7 mouse cellular contexts compared by ENCODE assay signal in genomic region chr17:5841943-5842273, GRCm38 (mm10). TPM values are rescaled to one million over a fixed set of nuclear protein-coding genes. Genes with fewer than 3 reads are reported as not detected.
A peak's percentile ranks its signal among the peaks of the same experiment; 100 is the strongest.
DNase-seq lines count a peak whose midpoint lies in the region; ATAC-seq and TF ChIP-seq lines count a peak whose summit lies in the region.

No protein-coding gene starts in this region.

- peak overlapping the region; percentile 96; the same call in 1 of the 2 replicates for H3K27ac ChIP-seq in neural tube, embryonic 11.5 days (ENCODE audit: low read depth, low read length)
- peak overlapping the region; percentile 91 for H3K27ac ChIP-seq in embryonic fibroblast, embryonic 13.5 days (ENCODE audit: insufficient read depth, low read length)
- H3K27ac ChIP-seq in limb, embryonic 13.5 days = peak overlapping the region; percentile 99
- H3K27ac ChIP-seq in stomach, embryonic 15.5 days = peak overlapping the region; percentile 99

- DNase-seq in neural tube, embryonic 11.5 days (ENCODE audit: low spot score) = no peak
- DNase-seq in neural tube, embryonic 10.5 days (ENCODE audit: extremely low spot score, low spot score) = no peak
- DNase-seq in frontal cortex, postnatal 36 days (ENCODE audit: low spot score in 2 of 2) = no peak
- no peak for DNase-seq in left cerebral cortex, adult 9 months (ENCODE audit: low spot score in 2 of 2)

- no peaks in the 10 kb centered on the region for H3K27me3 ChIP-seq in neural tube, embryonic 11.5 days (ENCODE audit: control insufficient read depth, insufficient read depth, low read length)
- no peaks in the 10 kb centered on the region for H3K27me3 ChIP-seq in limb, embryonic 13.5 days
- no peaks in the 10 kb centered on the region for H3K27me3 ChIP-seq in stomach, embryonic 15.5 days (replicated peaks)

- no peak for TF ChIP-seq CTCF in embryonic fibroblast, embryonic 13.5 days (IDR thresholded peaks at IDR 0.05; ENCODE audit: borderline replicate concordance, insufficient read depth, low read length)

- WGBS in neural tube, embryonic 11.5 days = 0% methylated on average over 7 of the region's 7 CpGs
- under 1% methylated on average over 7 of the region's 7 CpGs for WGBS in limb, embryonic 13.5 days
- WGBS in stomach, embryonic 15.5 days = 0% methylated on average over 7 of the region's 7 CpGs

- TF ChIP-seq POLR2A in embryonic fibroblast, embryonic 13.5 days (IDR thresholded peaks at IDR 0.05; ENCODE audit: low read depth, low read length) = no peak; the same call in 1 of the 2 replicates

- H3K4me1 ChIP-seq in neural tube, embryonic 11.5 days (ENCODE audit: control insufficient read depth, insufficient read depth, low read length) = no peaks in the 10 kb centered on the region
- H3K4me1 ChIP-seq in embryonic fibroblast, embryonic 13.5 days (ENCODE audit: control insufficient read depth, insufficient read depth, low read length) = peaks cover 18% of the 10 kb centered on the region
- H3K4me1 ChIP-seq in limb, embryonic 13.5 days = peaks cover 29% of the 10 kb centered on the region
- H3K4me1 ChIP-seq in stomach, embryonic 15.5 days = peaks cover 12% of the 10 kb centered on the region

- no peak for ATAC-seq in neural tube, embryonic 11.5 days (ENCODE audit: insufficient read depth, low FRiP score, low TSS enrichment)
- ATAC-seq in limb, embryonic 13.5 days (ENCODE audit: low FRiP score, low read depth) = no peak
- ATAC-seq in stomach, embryonic 15.5 days (ENCODE audit: insufficient read depth, low FRiP score, low read depth) = no peak

- peak overlapping the region; percentile 95 for H3K9ac ChIP-seq in neural tube, embryonic 11.5 days (ENCODE audit: low read length)
- H3K9ac ChIP-seq in limb, embryonic 13.5 days = peak overlapping the region; percentile 100
- H3K9ac ChIP-seq in stomach, embryonic 15.5 days = peak overlapping the region; percentile 92

- H3K4me3 ChIP-seq in neural tube, embryonic 11.5 days (ENCODE audit: low read depth, low read length) = peak overlapping the region; percentile 76
- peak overlapping the region; percentile 87 for H3K4me3 ChIP-seq in embryonic fibroblast, embryonic 13.5 days (ENCODE audit: insufficient read depth, low read length)
- H3K4me3 ChIP-seq in limb, embryonic 13.5 days = peak overlapping the region; percentile 85
- peak overlapping the region; percentile 83 for H3K4me3 ChIP-seq in stomach, embryonic 15.5 days (replicated peaks)

- H3K4me2 ChIP-seq in neural tube, embryonic 11.5 days (ENCODE audit: low read depth) = peak overlapping the region; percentile 57
- H3K4me2 ChIP-seq in limb, embryonic 13.5 days (replicated peaks) = peak overlapping the region; percentile 73
- H3K4me2 ChIP-seq in stomach, embryonic 15.5 days = peak overlapping the region; percentile 70

- H3K36me3 ChIP-seq in neural tube, embryonic 11.5 days (ENCODE audit: control insufficient read depth, insufficient read depth, low read length) = no peaks in the 10 kb centered on the region
- H3K36me3 ChIP-seq in limb, embryonic 13.5 days = no peaks in the 10 kb centered on the region
- no peaks in the 10 kb centered on the region for H3K36me3 ChIP-seq in stomach, embryonic 15.5 days

- H3K9me3 ChIP-seq in neural tube, embryonic 11.5 days (ENCODE audit: control insufficient read depth, low read length) = no peaks in the 10 kb centered on the region
- no peaks in the 10 kb centered on the region for H3K9me3 ChIP-seq in limb, embryonic 13.5 days
- H3K9me3 ChIP-seq in stomach, embryonic 15.5 days = no peaks in the 10 kb centered on the region

RNA-seq across cellular contexts. Expression of gene Snx9, which starts 0.8 kb away (rescaled TPM):
- 22.9 and 23.1 TPM in 2 replicates for polyA plus RNA-seq in neural tube, embryonic 11.5 days (2014; fragmentation: Nextera tagmentation; extraction: Ambion mirVana)
- 89.9 and 109 TPM in 2 replicates for polyA plus RNA-seq in embryonic fibroblast, embryonic 13.5 days (2011; ENCODE audit: insufficient read length, low read depth, missing spikeins)
- polyA plus RNA-seq in limb, embryonic 13.5 days (2015; fragmentation: Nextera tagmentation; extraction: Ambion mirVana) = 27.6 and 28.3 TPM in 2 replicates
- polyA plus RNA-seq in stomach, embryonic 15.5 days (2015; fragmentation: Nextera tagmentation; extraction: Ambion mirVana) = 37.5 and 42.8 TPM in 2 replicates
